Mouse (Mus musculus) kidney, adult 18-20 months (tissue): ENCODE data around the gene Mtx1.
"Not testable (repeated sequence)": the region's sequence is repeated elsewhere in the genome, so short reads cannot be mapped to it uniquely, and the experiment has no call there.

Source experiments
- DNase-seq: peaks from one replicate; pipeline ENCODE4 v3.0.0; 2021

The Mtx1 gene

DNA sequence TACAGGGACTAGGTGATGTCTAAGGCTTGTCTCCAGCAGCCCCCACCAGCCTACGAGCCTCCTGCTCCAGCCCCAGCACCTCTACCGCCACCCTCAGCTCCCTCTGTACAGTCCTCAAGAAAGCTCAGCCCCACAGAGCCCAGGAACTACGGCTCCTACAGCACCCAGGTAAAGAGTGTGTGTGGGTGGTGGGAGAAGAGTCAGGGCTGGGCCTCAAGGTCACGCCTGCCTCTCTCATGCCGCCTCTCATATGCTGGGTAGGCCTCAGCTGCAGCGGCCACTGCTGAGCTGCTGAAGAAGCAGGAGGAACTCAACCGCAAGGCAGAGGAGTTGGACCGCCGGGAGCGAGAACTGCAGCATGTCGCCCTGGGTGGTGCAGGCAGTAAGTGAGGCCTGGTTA, 47.8 kb downstream of the Mtx1 start:
- DNase-seq: no peak

DNA sequence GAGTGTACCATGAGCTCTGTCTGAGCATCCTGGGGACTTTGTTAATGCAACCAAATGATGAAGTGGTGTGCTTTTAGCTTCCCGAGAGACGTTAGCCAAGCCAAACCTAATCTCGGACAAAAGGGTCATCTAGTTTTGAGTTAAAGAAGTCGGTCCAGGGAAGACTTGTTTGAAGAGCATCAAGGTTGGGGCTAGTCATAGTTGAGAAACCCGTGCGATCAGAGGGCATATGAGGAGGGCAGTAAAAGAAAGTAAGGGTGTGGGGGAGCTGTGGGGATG, 48.8 kb downstream of the Mtx1 start:
- DNase-seq: no peak

DNA sequence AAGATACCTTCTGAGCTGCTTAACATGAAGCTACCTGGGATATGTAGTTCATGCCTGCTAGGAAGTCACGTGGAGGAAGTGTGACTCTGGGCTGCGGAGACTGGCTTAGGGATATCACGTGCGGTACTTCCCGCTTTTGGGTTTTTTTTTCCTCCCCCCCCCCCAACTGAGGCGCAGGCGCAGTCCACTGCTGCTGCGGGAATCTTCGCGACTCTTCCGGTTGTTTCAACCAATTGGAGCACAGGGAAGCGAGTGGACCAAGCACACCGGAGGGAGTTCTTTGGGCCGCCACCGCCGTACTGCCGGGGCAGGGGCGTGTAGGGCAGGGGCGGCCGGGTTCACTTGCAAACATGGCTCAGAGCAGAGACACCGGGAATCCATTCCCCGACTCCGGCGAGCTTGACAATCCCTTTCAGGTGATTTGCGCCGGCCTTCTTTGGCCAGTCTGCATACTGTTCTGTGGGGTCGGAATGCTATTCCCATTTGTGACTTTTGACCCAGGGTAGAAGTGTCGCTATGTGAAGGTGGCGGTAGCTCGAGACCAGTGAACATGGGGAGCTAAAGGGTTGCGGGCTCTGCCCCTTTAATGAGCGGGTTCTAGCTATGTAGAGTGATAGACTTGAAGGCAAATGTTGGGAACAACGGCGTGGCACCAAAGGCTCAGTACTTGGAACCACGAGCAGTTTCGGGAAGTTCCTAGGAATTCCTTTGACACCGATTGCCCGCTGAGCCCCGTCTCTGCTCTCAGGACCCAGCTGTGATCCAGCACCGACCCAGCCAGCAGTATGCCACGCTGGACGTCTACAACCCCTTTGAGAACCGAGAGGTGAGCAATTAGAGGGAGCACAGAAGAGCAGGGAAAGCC, 49.4 kb downstream of the Mtx1 start, which contains the start of gene Scamp3:
Gene Scamp3 (plus strand): TSS at position 232 of the 865 bp plus-strand sequence.
- peak; percentile 84 for DNase-seq

DNA sequence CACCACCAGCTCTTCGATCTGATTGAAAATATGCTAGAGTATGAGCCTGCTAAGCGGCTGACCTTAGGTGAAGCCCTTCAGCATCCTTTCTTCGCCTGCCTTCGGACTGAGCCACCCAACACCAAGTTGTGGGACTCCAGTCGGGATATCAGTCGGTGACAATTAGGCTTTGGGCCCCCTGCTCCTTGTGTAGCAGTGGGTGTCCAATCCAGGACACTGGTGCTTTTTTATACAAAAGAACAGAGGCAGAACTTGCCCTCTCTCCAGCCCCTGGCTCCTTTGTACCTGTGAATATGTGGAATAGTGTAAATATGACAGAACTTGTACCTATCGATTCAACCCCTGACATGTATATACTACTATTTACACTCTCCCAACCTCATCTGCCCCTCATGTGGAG, 50.5 kb downstream of the Mtx1 start:
- no peak for DNase-seq

DNA sequence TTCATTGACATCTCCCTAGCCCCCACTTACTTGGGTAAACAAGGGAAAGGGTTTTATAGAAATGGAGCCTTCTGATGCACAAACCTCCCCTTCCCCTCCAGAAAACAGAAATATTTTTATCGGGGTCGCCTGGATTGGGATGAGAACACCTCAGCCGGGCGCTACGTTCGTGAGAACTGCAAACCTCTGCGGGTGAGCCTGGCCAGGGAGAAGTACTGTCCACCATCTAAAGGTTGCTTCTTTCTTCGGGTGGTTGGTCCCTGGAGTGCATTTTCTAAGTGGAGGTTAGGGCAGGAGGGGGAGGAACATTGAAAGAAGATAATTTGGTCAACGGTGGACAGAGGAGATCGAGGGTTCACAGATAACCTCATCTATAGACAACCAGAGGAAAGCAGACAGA, 51.3 kb downstream of the Mtx1 start:
- DNase-seq: no peak

DNA sequence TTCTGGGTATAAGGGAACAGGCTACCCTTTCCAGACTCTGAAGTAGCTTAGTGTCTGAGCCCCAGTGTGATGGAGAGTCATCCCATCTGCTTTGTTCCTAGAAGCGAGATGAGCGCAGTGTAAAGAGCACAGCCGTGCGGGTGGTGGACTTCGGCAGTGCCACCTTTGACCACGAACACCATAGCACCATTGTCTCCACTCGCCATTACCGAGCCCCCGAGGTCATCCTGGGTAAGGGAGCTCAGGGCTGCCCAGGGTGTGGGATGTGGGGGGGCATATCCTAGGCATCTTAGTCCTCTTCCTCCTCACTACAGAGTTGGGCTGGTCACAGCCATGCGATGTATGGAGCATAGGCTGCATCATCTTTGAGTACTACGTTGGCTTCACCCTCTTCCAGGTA, 52.0 kb downstream of the Mtx1 start:
- DNase-seq: no peak

DNA sequence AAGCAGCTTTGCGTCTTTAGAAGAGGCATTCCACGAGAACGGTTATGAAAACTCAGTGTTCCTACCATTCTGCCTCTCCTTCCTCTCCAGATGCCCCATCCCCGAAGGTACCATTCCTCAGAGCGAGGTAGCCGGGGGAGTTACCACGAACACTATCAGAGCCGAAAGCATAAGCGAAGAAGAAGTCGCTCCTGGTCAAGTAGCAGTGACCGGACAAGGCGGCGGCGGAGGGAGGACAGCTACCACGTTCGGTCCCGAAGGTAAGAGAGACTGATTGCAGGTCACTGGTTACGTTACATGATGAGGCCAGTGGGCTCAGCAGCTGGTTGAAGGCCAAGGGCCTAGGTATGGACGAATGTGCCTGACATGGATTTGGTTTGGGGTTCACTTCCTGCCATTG, 59.9 kb downstream of the Mtx1 start:
- no peak for DNase-seq

DNA sequence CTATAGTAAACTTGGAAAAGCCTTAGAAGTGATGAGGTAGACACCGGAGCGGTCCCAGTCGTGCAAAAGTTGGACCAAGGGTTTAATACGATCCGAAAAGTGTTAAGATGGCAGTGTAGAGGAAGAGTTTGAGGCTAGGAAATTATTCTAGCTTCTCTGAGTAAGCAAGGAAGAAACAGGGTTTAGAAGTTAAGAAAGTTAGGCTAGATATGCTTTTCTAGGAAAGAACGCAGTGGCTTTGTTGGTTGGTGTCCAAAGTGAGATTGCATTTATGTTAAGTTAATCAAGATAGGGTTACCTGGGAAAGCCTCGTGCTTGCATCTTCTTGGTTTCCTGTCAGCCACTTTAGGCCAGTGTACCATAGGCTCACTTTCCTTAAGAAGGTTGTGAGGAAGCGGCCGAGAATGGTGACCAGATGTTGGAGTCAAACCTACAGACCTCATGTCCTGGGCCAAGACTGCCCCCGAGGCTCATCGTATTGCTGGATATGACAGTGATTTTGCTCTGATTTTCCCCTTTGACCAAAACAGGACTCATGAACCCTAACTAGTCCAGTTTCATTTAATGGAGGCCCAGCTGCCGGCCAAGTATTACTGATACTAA, 61.5 kb downstream of the Mtx1 start:
- no peak for DNase-seq

DNA sequence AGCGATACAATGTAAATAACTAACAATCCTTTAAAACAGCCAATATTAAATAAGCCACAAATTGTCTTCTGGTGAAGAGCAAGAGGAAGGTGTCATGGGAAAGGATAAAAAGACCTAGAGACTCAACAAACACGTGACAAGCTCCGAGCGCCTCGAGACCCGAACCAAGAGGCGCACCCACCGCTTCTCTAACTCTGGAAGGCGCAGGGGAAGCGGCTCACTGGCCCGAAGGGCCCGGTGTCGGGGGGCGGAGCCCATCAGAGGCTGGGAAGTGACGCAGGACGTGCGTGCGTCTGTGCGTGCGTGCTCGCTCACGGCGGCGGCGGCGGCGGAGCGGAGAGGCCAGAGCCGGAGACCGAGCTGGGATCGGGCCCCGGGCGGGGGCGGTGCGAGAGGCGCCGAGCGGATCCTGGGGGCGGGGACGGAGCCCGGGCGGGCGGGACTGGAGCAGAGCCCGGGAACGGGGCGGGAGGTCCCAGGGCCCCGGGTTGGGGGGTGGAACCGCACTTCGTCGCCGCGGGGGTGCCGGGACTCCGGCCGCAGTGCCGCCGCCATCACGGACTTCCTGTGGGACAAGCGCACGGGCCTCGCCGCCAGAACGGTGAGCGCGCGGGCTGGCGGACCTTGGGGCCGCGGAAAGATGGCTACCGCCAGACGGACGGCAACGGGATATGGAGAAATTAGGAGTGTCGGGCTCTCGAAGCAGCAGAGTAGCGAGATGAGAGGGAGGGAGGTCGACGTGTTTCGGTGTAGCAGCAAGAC, 62.2 kb downstream of the Mtx1 start, which contains the start of gene Clk2:
Gene Clk2 (plus strand): TSS at position 290 of the 762 bp plus-strand sequence.
- peak; percentile 94 for DNase-seq

DNA sequence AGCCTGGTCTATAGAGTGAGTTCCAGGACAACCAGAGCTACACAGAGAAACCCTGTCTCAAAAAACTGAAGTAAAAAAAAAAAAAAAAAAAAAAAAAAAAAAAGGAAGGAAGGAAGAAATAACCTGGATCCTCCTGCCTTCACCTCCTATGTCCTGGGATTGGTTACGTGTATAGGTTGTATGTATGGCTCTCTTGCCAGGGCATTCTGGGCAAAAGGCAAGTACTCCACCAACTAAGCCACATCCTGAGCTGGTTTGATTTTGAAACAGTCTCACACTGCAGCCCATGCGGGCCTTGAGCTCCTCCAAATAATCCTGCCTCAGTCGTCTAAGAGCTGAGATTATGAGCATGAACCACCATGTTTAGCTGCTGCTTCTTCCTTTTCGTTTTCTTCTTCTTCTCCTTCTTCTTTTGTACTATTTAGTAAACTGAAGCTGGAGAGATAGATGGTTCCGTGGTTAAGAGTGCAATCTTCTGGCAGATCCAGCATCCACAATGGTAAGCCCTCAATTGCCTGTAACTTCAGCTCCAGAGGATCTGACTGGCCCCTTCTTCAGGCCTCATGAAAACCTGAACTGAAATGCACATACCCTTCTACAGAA, 63.1 kb downstream of the Mtx1 start:
- DNase-seq: no peak

DNA sequence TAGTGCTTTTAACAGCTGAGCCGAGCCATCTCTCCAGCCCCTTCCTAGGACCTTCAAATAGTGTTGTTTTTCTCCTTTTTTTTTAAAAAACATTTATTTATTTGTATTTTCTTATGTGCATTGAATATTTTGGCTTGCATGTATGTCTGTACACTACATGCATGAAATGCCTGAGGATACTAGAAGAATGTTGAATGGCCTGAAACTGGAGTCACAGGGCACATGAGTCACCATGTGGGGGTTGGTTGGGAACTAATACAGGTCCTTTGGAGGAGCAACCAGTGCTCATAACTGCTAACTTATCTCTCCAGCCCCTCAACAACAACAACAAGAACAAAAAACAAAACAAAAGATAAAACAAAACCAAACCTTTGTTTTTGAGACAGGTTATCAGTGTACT, 63.8 kb downstream of the Mtx1 start:
- no peak for DNase-seq

DNA sequence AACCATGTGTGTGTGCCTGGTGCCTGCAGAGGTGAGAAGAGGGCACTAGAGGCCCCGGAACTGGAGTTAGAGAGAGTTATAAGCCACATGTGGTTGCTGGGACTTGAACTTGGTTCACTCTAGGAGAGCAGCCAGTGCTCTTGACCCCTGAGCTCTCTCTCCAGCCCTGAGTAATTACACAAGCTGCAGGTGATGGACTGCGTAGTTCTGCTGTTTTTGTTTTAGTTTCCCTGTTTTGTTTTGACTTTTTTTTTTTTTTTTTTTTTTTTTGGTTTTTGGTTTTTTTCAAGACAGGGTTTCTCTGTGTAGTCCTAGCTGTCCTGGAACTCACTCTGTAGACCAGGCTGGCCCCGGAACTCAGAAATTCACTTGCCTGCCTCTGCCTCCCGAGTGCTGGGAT, 65.1 kb downstream of the Mtx1 start:
- no peak for DNase-seq

DNA sequence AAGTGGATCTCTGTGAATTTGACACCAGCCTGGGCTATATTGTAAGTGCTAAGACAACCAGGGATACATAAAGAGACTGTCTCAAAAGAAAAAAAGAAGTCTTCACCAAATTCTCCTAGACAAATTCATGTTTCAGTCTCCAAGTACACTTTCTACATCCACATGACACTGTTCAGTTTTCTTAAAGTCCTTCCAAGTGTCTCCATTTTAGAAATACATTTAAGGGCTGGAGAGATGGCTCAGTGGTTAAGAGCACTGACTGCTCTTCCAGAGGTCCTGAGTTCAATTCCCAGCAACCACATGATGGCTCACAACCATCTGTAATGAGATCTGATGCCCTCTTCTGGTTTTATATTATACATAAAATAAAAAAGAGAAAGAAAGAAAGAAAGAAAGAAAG, 65.7 kb downstream of the Mtx1 start:
- not testable (repeated sequence) for DNase-seq

DNA sequence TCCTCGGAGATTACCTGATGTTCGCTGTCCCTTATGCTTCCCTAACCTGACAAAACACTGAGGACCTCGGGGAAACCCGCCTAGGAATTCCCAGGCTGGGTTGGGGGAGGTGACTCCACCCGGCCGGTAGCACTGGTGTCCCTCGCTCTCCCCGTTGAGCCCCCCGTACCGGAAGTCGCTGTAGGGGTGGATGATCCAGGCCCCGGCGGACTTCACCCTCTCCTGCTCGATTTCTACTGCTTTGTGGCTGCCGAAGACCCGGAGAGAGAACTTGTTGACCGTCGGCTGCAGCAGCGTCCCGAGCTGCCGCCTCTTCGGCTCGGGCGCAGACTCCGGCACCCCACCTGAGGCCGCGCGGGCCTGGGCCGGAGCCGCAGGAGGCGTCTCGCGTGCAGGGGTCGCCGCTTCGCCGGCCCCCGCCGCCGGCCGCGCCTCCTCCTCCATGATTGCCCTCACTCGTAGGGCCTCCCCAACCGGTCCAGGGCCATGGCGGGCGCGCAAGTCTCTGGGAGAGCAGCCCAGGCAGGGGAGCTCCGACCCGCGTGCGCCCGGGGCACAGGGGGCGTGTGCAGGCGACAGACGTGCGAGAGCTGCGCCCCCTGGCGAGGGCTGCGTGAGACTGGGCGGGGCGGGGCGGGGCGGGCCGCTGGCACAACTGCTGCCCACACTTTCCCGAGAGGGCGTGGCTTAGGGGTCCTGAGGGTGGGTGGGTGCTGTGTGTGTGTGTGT, 67.1 kb downstream of the Mtx1 start, which contains the start of gene Hcn3:
Gene Hcn3 (minus strand): TSS at position 581 of the 729 bp plus-strand sequence.
- peak; percentile 60 for DNase-seq

DNA sequence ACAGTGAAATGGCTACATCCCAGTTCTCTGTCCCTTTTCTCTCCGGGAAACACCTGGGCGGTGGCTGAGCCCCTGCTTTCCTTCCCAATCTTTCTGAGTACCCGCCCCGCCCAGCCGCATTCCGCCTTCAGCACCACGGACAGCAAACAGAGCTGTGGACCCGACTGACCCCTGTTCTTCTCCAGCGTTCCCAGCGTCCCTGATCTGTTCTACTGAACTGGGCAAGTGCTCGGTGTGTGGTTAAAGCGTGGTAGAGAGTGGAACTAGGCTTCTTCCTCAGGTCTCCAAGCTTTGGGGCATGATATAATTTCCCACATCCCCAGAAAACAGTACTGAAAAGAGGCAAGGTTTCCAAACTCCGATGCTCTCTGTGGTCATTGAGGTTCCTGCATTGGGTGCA, 67.7 kb downstream of the Mtx1 start:
- DNase-seq: peak; percentile 77
